Mouse (Mus musculus): ENCODE measurements at regions not wholly inside any gene's neighbourhood (a gene's known extent, or its start where the extent isn't known, plus 50 kb on each side); places are given as distances from the start of the nearest gene placed in this dataset.
"Not testable (repeated sequence)": the region's sequence is repeated elsewhere in the genome, so short reads cannot be mapped to it uniquely, and the experiment has no call there.

DNA sequence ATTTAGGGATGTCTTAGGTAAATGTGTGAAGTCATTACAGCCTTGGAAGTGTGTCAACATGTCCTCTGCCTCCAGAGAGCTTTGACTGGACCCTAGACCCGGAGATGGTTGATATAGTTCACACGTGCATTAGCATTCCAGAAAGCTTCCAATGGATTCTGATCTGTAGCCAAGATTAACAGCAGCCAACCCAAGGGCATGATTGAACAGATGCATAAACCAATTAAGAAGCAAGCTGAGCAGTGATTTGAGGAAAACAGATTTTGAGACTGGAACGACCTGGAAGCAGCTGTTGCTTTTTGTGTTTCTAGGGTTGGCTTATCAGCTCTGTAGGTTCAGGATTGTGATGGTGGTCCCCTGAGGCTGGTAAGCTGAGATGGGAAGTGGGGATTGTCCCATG lies 109.1 kb upstream of the Ahi1 start:
- no peak for ATAC-seq (ENCODE audit: insufficient read depth)

DNA sequence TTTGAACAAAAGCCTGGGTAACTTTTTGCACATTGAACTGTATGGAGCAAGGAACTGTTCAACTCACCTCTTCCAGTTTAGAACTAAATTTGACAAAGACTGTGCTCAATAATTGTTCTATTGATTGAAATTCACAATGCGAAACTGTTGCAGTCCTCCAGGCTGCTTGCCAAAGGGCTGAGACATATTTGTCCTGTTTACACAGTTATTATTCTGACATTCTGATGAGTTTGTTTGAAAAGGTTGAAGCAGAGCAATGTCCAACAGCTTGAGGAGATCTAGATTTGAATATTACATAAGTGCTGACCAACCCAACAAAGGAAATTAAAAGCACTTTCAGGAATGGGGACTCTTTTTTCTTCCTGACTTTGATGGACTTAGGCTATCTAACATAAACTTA lies 110.2 kb upstream of the Ahi1 start:
- no peak for TF ChIP-seq EP300 (IDR thresholded peaks at IDR 0.05; ENCODE audit: low read depth)
- no peak for TF ChIP-seq CTCF (IDR thresholded peaks at IDR 0.05; ENCODE audit: low read depth)
- no peaks in the 10 kb centered on the region for H3K9me3 ChIP-seq (ENCODE audit: control insufficient read depth, low read length)
- H3K4me1 ChIP-seq (replicated peaks; ENCODE audit: control insufficient read depth in 2 of 2, insufficient read depth in 2 of 2, low read length in 1 of 2): peaks cover 0 to 6% of the 10 kb centered on the region in 2 experiments; a peak in 1 of 4 replicates
- DNase-seq (ENCODE audit: low read depth in 3 of 3, low spot score in 3 of 3) (no peak), ATAC-seq (ENCODE audit: insufficient read depth) (no peak)
- no peak overlapping the region for H3K4me2 ChIP-seq (ENCODE audit: low read depth)
- no peak overlapping the region for H3K27ac ChIP-seq
- no peak overlapping the region for H3K4me3 ChIP-seq (ENCODE audit: insufficient read depth in 1 of 2, low read depth in 2 of 2, low read length in 2 of 2)
- WGBS (ENCODE audit: insufficient replicate concordance): 79% methylated on average over 1 of the region's 1 CpGs
- H3K27me3 ChIP-seq (ENCODE audit: control insufficient read depth, insufficient read depth, low read length): no peaks in the 10 kb centered on the region
- H3K36me3 ChIP-seq (replicated peaks; ENCODE audit: control insufficient read depth, insufficient read depth, low read depth): no peaks in the 10 kb centered on the region
- no peak overlapping the region for H3K9ac ChIP-seq (replicated peaks)

More for the DNA sequence above, 109.1 kb upstream of the Ahi1 start:
- H3K9ac ChIP-seq (replicated peaks): no peak overlapping the region
- H3K27ac ChIP-seq: no peak overlapping the region
- H3K9me3 ChIP-seq (ENCODE audit: control insufficient read depth, low read length): no peaks in the 10 kb centered on the region
- DNase-seq (ENCODE audit: low read depth in 3 of 3, low spot score in 3 of 3): no peak
- no peak for TF ChIP-seq EP300 (IDR thresholded peaks at IDR 0.05; ENCODE audit: low read depth)
- TF ChIP-seq CTCF (IDR thresholded peaks at IDR 0.05; ENCODE audit: low read depth): no peak
- H3K4me3 ChIP-seq (ENCODE audit: insufficient read depth in 1 of 2, low read depth in 2 of 2, low read length in 2 of 2): no peak overlapping the region
- H3K36me3 ChIP-seq (replicated peaks; ENCODE audit: control insufficient read depth, insufficient read depth, low read depth): no peaks in the 10 kb centered on the region
- H3K27me3 ChIP-seq (ENCODE audit: control insufficient read depth, insufficient read depth, low read length): no peaks in the 10 kb centered on the region; the same call in 1 of the 2 replicates
- H3K4me2 ChIP-seq (ENCODE audit: low read depth): no peak overlapping the region
- H3K4me1 ChIP-seq (replicated peaks; ENCODE audit: control insufficient read depth in 2 of 2, insufficient read depth in 2 of 2, low read length in 1 of 2): peaks cover 0 to 4% of the 10 kb centered on the region in 2 experiments; a peak in 1 of 4 replicates
- WGBS (ENCODE audit: insufficient replicate concordance): 59% methylated on average over 3 of the region's 3 CpGs

DNA sequence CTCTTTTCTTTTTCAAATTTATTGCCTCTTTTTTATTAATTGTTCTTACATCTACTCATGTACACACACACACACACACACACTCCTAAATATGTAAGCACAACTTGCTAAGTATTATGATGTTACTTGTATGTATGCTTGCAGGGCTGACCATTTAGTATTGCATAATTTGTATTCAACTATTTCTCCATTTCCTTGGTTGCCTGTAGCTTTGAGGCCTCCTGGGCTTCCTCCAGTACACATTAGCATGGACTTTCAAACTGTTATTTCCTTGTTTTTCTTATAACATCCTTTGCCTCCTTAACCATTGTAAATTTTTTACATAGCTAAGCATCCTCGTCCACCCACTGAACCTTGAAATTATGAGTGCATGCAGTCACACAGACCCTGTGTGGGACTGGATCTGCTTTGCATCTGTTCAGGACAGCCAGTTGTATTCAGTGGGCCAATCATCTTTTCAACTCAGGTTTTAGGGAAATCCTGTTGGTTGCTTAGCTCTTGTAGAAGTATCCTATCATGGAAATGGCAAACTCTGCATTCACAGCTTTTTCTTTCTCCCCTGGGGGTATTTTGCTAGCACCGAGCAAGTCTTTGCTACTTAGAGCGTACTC lies 110.8 kb upstream of the Ahi1 start:
- no peak for DNase-seq (ENCODE audit: low read depth in 3 of 3, low spot score in 3 of 3)
- no peak for TF ChIP-seq CTCF (IDR thresholded peaks at IDR 0.05; ENCODE audit: low read depth)
- no peak for TF ChIP-seq EP300 (IDR thresholded peaks at IDR 0.05; ENCODE audit: low read depth)

DNA sequence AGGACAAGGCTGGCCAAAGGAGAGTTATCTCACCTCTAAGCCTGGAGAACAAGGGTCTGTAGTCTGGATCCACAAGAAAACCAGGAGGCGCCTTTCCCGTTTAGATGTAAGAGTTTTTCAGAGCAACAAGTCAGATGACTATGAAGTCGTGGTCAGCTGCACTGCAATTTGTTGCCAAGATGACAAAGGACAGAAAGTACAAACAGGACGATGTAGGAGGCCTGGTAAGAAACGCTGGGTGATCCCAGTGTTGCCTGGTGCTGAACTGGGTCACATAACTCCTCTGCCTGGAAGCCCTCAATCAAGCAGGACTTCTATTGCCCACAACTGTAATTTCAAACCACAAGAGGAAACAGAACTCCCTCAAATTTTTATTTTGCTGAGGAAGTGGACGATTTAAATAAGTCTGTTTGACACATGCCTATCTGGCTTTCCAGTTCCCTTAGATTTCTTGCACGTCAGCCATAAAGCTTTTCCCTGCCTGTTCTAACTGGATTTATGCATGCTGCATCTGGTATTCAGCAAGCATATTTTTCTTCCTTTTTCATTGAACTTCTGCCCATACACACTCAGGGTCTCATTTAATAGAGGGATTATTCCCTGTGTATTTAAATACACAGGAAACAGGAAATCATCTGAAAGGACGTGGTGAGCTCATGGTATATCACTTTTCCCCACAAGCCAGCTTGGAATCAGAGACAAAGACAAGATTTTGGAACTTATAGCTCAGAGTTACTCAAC lies 113.5 kb upstream of the Ahi1 start:
- Histone ChIP-seq H3K9me3 (ENCODE audit: control insufficient read depth, low read length) (no peaks in the 10 kb centered on the region), H3K27ac (no peak overlapping the region), H3K27me3 (ENCODE audit: control insufficient read depth, insufficient read depth, low read length) (no peaks in the 10 kb centered on the region), H3K36me3 (replicated peaks; ENCODE audit: control insufficient read depth, insufficient read depth, low read depth) (no peaks in the 10 kb centered on the region), H3K4me3 (ENCODE audit: insufficient read depth in 1 of 2, low read depth in 2 of 2, low read length in 2 of 2) (no peak overlapping the region), H3K4me1 (replicated peaks; ENCODE audit: control insufficient read depth in 2 of 2, insufficient read depth in 2 of 2, low read length in 1 of 2) (peaks cover 0 to 12% of the 10 kb centered on the region in 2 experiments; a peak in 3 of 4 replicates), H3K9ac (replicated peaks) (no peak overlapping the region), H3K4me2 (ENCODE audit: low read depth) (no peak overlapping the region)
- DNase-seq (ENCODE audit: low read depth in 3 of 3, low spot score in 3 of 3) (no peak), ATAC-seq (ENCODE audit: insufficient read depth) (no peak)
- WGBS (ENCODE audit: insufficient replicate concordance): 31% methylated on average over 8 of the region's 8 CpGs
- TF ChIP-seq CTCF (IDR thresholded peaks at IDR 0.05; ENCODE audit: low read depth): no peak
- no peak for TF ChIP-seq EP300 (IDR thresholded peaks at IDR 0.05; ENCODE audit: low read depth)

More for the DNA sequence above, 110.8 kb upstream of the Ahi1 start:
- Histone ChIP-seq H3K27ac (no peak overlapping the region), H3K4me1 (replicated peaks; ENCODE audit: control insufficient read depth in 2 of 2, insufficient read depth in 2 of 2, low read length in 1 of 2) (peaks cover 0 to 6% of the 10 kb centered on the region in 2 experiments; a peak in 1 of 4 replicates), H3K9ac (replicated peaks) (no peak overlapping the region), H3K4me2 (ENCODE audit: low read depth) (no peak overlapping the region), H3K4me3 (ENCODE audit: insufficient read depth in 1 of 2, low read depth in 2 of 2, low read length in 2 of 2) (no peak overlapping the region), H3K27me3 (ENCODE audit: control insufficient read depth, insufficient read depth, low read length) (no peaks in the 10 kb centered on the region), H3K9me3 (ENCODE audit: control insufficient read depth, low read length) (no peaks in the 10 kb centered on the region), H3K36me3 (replicated peaks; ENCODE audit: control insufficient read depth, insufficient read depth, low read depth) (no peaks in the 10 kb centered on the region)
- 61% methylated on average over 3 of the region's 3 CpGs for WGBS (ENCODE audit: insufficient replicate concordance)
- ATAC-seq (ENCODE audit: insufficient read depth): no peak

DNA sequence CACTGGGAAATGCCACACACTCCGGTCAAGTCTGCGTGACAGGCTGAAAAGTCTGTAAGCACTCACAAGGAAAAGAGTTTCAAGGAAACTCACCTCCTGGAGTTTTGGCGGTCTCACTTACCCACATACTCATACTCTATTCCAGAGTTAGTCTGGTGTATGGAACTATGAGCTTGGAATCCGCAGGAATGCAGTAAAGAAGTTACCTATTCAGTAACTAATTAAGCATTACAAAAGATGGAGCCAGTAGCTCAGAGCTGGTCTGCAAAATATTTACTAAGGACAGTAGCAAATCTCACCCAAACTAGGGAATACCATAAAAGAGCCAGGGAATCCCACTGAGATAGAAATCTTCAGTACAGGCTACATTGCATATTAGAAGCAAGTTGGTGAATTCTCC lies 111.9 kb upstream of the Pde7b start:
- H3K4me3 ChIP-seq (ENCODE audit: insufficient read depth in 1 of 2, low read depth in 2 of 2, low read length in 2 of 2); H3K9ac ChIP-seq (replicated peaks); H3K9me3 ChIP-seq (ENCODE audit: control insufficient read depth, low read length); H3K27ac ChIP-seq; H3K4me2 ChIP-seq (ENCODE audit: low read depth); ATAC-seq (ENCODE audit: insufficient read depth); H3K27me3 ChIP-seq (ENCODE audit: control insufficient read depth, insufficient read depth, low read length); DNase-seq (ENCODE audit: low read depth in 3 of 3, low spot score in 3 of 3); H3K36me3 ChIP-seq (replicated peaks; ENCODE audit: control insufficient read depth, insufficient read depth, low read depth): not testable (repeated sequence)
- H3K4me1 ChIP-seq (replicated peaks; ENCODE audit: control insufficient read depth in 2 of 2, insufficient read depth in 2 of 2, low read length in 1 of 2): peaks cover 0 to 12% of the 10 kb centered on the region in 2 experiments; a peak in 3 of 4 replicates
- WGBS (ENCODE audit: insufficient replicate concordance): 70% methylated on average over 4 of the region's 4 CpGs

Data from liver, embryonic 14.5 days (tissue).